Mouse (Mus musculus): ENCODE measurements around the gene Lgr6.

DNA sequence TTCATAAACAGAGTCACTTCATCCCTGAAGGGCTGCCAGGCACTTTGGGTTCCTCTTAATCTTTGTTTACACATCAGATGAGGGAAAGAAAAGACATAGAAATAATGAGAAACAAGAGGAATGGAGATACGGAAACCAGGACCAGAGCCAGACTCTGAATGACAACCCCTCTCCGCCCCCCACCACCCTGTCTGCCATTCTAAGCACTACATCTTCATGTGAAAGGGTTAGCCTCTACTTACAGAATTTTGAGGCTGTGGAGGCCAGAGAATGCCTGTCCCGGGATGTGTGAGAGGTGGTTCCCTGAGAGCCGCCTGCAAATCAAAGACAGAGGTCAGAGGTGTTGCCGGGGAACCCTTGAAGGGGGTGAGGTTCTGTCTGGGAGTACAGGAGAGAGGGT is 32.4 kb downstream of the Lgr6 start:
- TF ChIP-seq CTCF (IDR thresholded peaks at IDR 0.05; ENCODE audit: low read depth, low read length) (no peak), POLR2A (IDR thresholded peaks at IDR 0.05; ENCODE audit: borderline replicate concordance, low read depth, low read length) (no peak)

Data from bone marrow macrophage, adult 2 months (primary cell).